Mouse (Mus musculus) midbrain, embryonic 12.5 days (tissue): ENCODE data around the gene Dcaf6. TPM values are rescaled to one million over a fixed set of nuclear protein-coding genes. Genes with fewer than 3 reads are reported as not detected.
"Not testable (repeated sequence)": the region's sequence is repeated elsewhere in the genome, so short reads cannot be mapped to it uniquely, and the experiment has no call there.

Source experiments
- ATAC-seq: fragments of 200-750 bp; cut with Nextera tagmentation; 2 replicates; pipeline ENCODE4 v1.8.0; 2017; ENCODE audit warnings: low read depth, moderate TSS enrichment, moderate library complexity; ENCODE audit not compliant: low FRiP score
- H3K27ac ChIP-seq: fragments of 300-500 bp; sonication (generic); replicated peaks from 2 replicates; pipeline ENCODE4 v1.5.1; 2016; ENCODE audit warnings: mild to moderate bottlenecking
- H3K27me3 ChIP-seq: fragments of 300-500 bp; sonication (generic); 2 replicates; pipeline ENCODE4 v1.6.1; 2016; ENCODE audit warnings: mild to moderate bottlenecking
- H3K36me3 ChIP-seq: fragments of 300-500 bp; sonication (generic); 2 replicates; pipeline ENCODE4 v1.6.1; 2016
- H3K4me1 ChIP-seq: fragments of 300-500 bp; sonication (generic); 2 replicates; pipeline ENCODE4 v1.6.1; 2016
- H3K4me2 ChIP-seq: fragments of 300-500 bp; sonication (generic); replicated peaks from 2 replicates; pipeline ENCODE4 v1.6.1; 2016; ENCODE audit warnings: mild to moderate bottlenecking, moderate library complexity
- H3K4me3 ChIP-seq: fragments of 300-500 bp; sonication (generic); 2 replicates; pipeline ENCODE4 v1.5.1; 2016; ENCODE audit warnings: mild to moderate bottlenecking
- H3K9ac ChIP-seq: fragments of 300-500 bp; sonication (generic); replicated peaks from 2 replicates; pipeline ENCODE4 v1.6.1; 2016; ENCODE audit warnings: mild to moderate bottlenecking, moderate library complexity
- H3K9me3 ChIP-seq: fragments of 300-500 bp; sonication (generic); 2 replicates; pipeline ENCODE4 v1.6.1; 2016; ENCODE audit warnings: mild to moderate bottlenecking
- WGBS: fragments of 180-500 bp; shearing (Covaris S2); methylation state at CpG from one replicate; pipeline ENCODE4 v1.1.7; 2016; 5-methylcytosine and 5-hydroxymethylcytosine counted together
- polyA plus RNA-seq: library from polyadenylated mRNA; unstranded; fragments of >200 nt; fragmentation: Nextera tagmentation; extraction: Ambion mirVana; gene quantifications from 2 replicates; pipeline ENCODE4 v1.2.1, GENCODE M21; 2016

The Dcaf6 gene
- polyA plus RNA-seq, 1 experiment from 2014 or later, result 10.6 TPM

- no peak overlapping the region for H3K27ac ChIP-seq
- H3K9ac ChIP-seq, result no peak overlapping the region
- WGBS, result 72% methylated on average over 7 of the region's 7 CpGs
- H3K4me1 ChIP-seq, result no peaks in the 10 kb centered on the region
- H3K9me3 ChIP-seq, result no peaks in the 10 kb centered on the region
- no peaks in the 10 kb centered on the region for H3K36me3 ChIP-seq
- no peaks in the 10 kb centered on the region for H3K27me3 ChIP-seq
- H3K4me2 ChIP-seq, result no peak overlapping the region
- ATAC-seq, result no peak
- no peak overlapping the region for H3K4me3 ChIP-seq
Measured at GRCm38 (mm10) chr1:165342126-165342525, 118.1 kb downstream of the Dcaf6 start.

- Histone ChIP-seq H3K4me3 (no peak overlapping the region), H3K27ac (no peak overlapping the region), H3K27me3 (no peaks in the 10 kb centered on the region), H3K9me3 (no peaks in the 10 kb centered on the region), H3K4me1 (no peaks in the 10 kb centered on the region), H3K36me3 (no peaks in the 10 kb centered on the region), H3K9ac (no peak overlapping the region), H3K4me2 (no peak overlapping the region)
- no peak for ATAC-seq
- 84% methylated on average over 3 of the region's 3 CpGs for WGBS
Measured at GRCm38 (mm10) chr1:165332797-165333196, 127.5 kb downstream of the Dcaf6 start.

GRCm38 (mm10) chr1:165330859-165331258 is 129.4 kb downstream of the Dcaf6 start:
- Histone ChIP-seq H3K9me3 (no peaks in the 10 kb centered on the region), H3K4me1 (no peaks in the 10 kb centered on the region), H3K27me3 (no peaks in the 10 kb centered on the region), H3K4me3 (no peak overlapping the region), H3K4me2 (no peak overlapping the region), H3K9ac (no peak overlapping the region), H3K27ac (no peak overlapping the region), H3K36me3 (peaks cover 3% of the 10 kb centered on the region; the same call in 1 of the 2 replicates)
- no peak for ATAC-seq

GRCm38 (mm10) chr1:165328384-165329289 is 131.6 kb downstream of the Dcaf6 start:
- not testable (repeated sequence) for ATAC-seq, H3K27me3 ChIP-seq, H3K27ac ChIP-seq, H3K4me1 ChIP-seq, H3K9ac ChIP-seq, H3K4me3 ChIP-seq, H3K9me3 ChIP-seq, H3K4me2 ChIP-seq
- 94% methylated on average over 17 of the region's 17 CpGs for WGBS
- H3K36me3 ChIP-seq, result peaks cover 21% of the 10 kb centered on the region

GRCm38 (mm10) chr1:165327831-165328230 is 132.4 kb downstream of the Dcaf6 start:
- Histone ChIP-seq H3K9ac (no peak overlapping the region), H3K27ac (no peak overlapping the region), H3K27me3 (no peaks in the 10 kb centered on the region), H3K36me3 (peaks cover 29% of the 10 kb centered on the region), H3K4me3 (no peak overlapping the region), H3K4me1 (no peaks in the 10 kb centered on the region), H3K9me3 (no peaks in the 10 kb centered on the region), H3K4me2 (no peak overlapping the region)
- 83% methylated on average over 5 of the region's 5 CpGs for WGBS
- no peak for ATAC-seq

- 76% methylated on average over 2 of the region's 2 CpGs for WGBS
- no peak for ATAC-seq
Measured at GRCm38 (mm10) chr1:165327370-165327769, 132.9 kb downstream of the Dcaf6 start.

GRCm38 (mm10) chr1:165322934-165323333 is 137.3 kb downstream of the Dcaf6 start:
- 86% methylated on average over 7 of the region's 7 CpGs for WGBS
- H3K4me2 ChIP-seq, result no peak overlapping the region
- no peaks in the 10 kb centered on the region for H3K9me3 ChIP-seq
- no peak for ATAC-seq
- H3K27me3 ChIP-seq, result no peaks in the 10 kb centered on the region
- no peak overlapping the region for H3K27ac ChIP-seq
- no peaks in the 10 kb centered on the region for H3K4me1 ChIP-seq
- H3K9ac ChIP-seq, result no peak overlapping the region
- no peak overlapping the region for H3K4me3 ChIP-seq
- peaks cover 72% of the 10 kb centered on the region for H3K36me3 ChIP-seq

More at GRCm38 (mm10) chr1:165327370-165327769, 132.9 kb downstream of the Dcaf6 start:
- Histone ChIP-seq H3K9me3 (no peaks in the 10 kb centered on the region), H3K36me3 (peaks cover 34% of the 10 kb centered on the region), H3K27me3 (no peaks in the 10 kb centered on the region), H3K4me2 (no peak overlapping the region), H3K4me1 (no peaks in the 10 kb centered on the region), H3K9ac (no peak overlapping the region), H3K27ac (no peak overlapping the region), H3K4me3 (no peak overlapping the region)

GRCm38 (mm10) chr1:165321891-165322290 is 138.4 kb downstream of the Dcaf6 start:
- Histone ChIP-seq H3K4me1 (no peaks in the 10 kb centered on the region), H3K36me3 (peaks cover 82% of the 10 kb centered on the region), H3K27me3 (no peaks in the 10 kb centered on the region), H3K4me2 (no peak overlapping the region), H3K4me3 (no peak overlapping the region), H3K9ac (no peak overlapping the region), H3K9me3 (no peaks in the 10 kb centered on the region), H3K27ac (no peak overlapping the region)
- 97% methylated on average over 7 of the region's 7 CpGs for WGBS
- no peak for ATAC-seq

GRCm38 (mm10) chr1:165321393-165321861 is 138.8 kb downstream of the Dcaf6 start:
- Histone ChIP-seq H3K9me3 (no peaks in the 10 kb centered on the region), H3K4me1 (0 out of 2 replicates have a peak, but pooled peaks cover 2% of the 10 kb centered on the region), H3K4me2 (no peak overlapping the region), H3K4me3 (no peak overlapping the region), H3K9ac (no peak overlapping the region), H3K27me3 (no peaks in the 10 kb centered on the region), H3K27ac (no peak overlapping the region), H3K36me3 (peaks cover 87% of the 10 kb centered on the region)
- ATAC-seq, result no peak
- WGBS, result 94% methylated on average over 13 of the region's 13 CpGs

GRCm38 (mm10) chr1:165320141-165320934 is 139.9 kb downstream of the Dcaf6 start:
- Histone ChIP-seq H3K4me2 (no peak overlapping the region), H3K9me3 (no peaks in the 10 kb centered on the region), H3K9ac (no peak overlapping the region), H3K27ac (no peak overlapping the region), H3K27me3 (no peaks in the 10 kb centered on the region), H3K4me1 (0 out of 2 replicates have a peak, but pooled peaks cover 4% of the 10 kb centered on the region), H3K36me3 (peaks cover 81% of the 10 kb centered on the region), H3K4me3 (no peak overlapping the region)
- WGBS, result 42% methylated on average over 10 of the region's 10 CpGs
- ATAC-seq, result peak; percentile 78

- ATAC-seq, result no peak
- Histone ChIP-seq H3K27ac (no peak overlapping the region), H3K9me3 (no peaks in the 10 kb centered on the region), H3K4me2 (no peak overlapping the region), H3K36me3 (peaks cover 72% of the 10 kb centered on the region), H3K9ac (no peak overlapping the region), H3K27me3 (no peaks in the 10 kb centered on the region), H3K4me3 (no peak overlapping the region), H3K4me1 (0 out of 2 replicates have a peak, but pooled peaks cover 4% of the 10 kb centered on the region)
- 42% methylated on average over 11 of the region's 11 CpGs for WGBS
Measured at GRCm38 (mm10) chr1:165316361-165316760, 143.9 kb downstream of the Dcaf6 start.

GRCm38 (mm10) chr1:165308180-165308579 is 152.1 kb downstream of the Dcaf6 start:
- WGBS, result 85% methylated on average over 11 of the region's 11 CpGs
- Histone ChIP-seq H3K9me3 (no peaks in the 10 kb centered on the region), H3K36me3 (peaks cover 60% of the 10 kb centered on the region), H3K4me2 (no peak overlapping the region), H3K9ac (no peak overlapping the region), H3K27me3 (no peaks in the 10 kb centered on the region), H3K4me3 (no peak overlapping the region), H3K4me1 (no peaks in the 10 kb centered on the region), H3K27ac (no peak overlapping the region)
- no peak for ATAC-seq
